17 mouse cellular contexts compared by ENCODE assay signal in genomic region chr1:89918111-89918510, GRCm38 (mm10). TPM values are rescaled to one million over a fixed set of nuclear protein-coding genes. Genes with fewer than 3 reads are reported as not detected.
DNase-seq lines count a peak whose midpoint lies in the region.
"Had no signal": no experiment of that assay in that cellular context is flagged by ENCODE, and none has a peak within 500 bp of the region (broad histone marks: within the 10 kb centered on the region; RNA-seq: fewer than 3 reads in every experiment).

No protein-coding gene starts in this region.

- peak; percentile 36 for DNase-seq in retina, adult 2 months (ENCODE audit: low read depth, low spot score)
- no peak for DNase-seq in retina, embryonic 14.5 days (ENCODE audit: low spot score)
- DNase-seq in R1 (ENCODE audit: low read depth, low spot score) = peak; percentile 66
- peak; percentile 38 for DNase-seq in retina, postnatal 1 day
- no peak for DNase-seq in urinary bladder, adult 18-20 months (ENCODE audit: low spot score in 2 of 2)
- DNase-seq in heart, postnatal 25 days (ENCODE audit: low spot score) = no peak
- DNase-seq: adrenal gland, adult 8-10 months; adrenal gland, postnatal 25 days; cerebellum, adult 11 months; cerebellum, adult 18-20 months; cerebellum, adult 8-10 months; cerebellum, adult 9-11 months; cerebellum, postnatal 14 days; cerebellum, postnatal 36 days; embryo, embryonic 11 days had no signal

- intact Hi-C loops in heart, postnatal 25 days (cut with DNase I) = no loop called here

RNA-seq across cellular contexts. Expression of gene Gbx2, which starts 12.9 kb away (rescaled TPM):
- total RNA-seq in heart, postnatal 25 days (2021) = under 1 TPM in 1 of 2 experiments, not detected in 1; 0.22 TPM
- total RNA-seq: adrenal gland, adult 18-20 months; adrenal gland, adult 8-10 months; adrenal gland, postnatal 25 days; adrenal gland, postnatal 4 days had no signal

Comparison
In these comparisons a context has a peak if more than half of its experiments do, and no peak if none do; other contexts are left out.
1. DNase-seq: peak in retina, adult 2 months (single experiment), R1 (single experiment) and retina, postnatal 1 day (single experiment); none in retina, embryonic 14.5 days (single experiment), urinary bladder, adult 18-20 months (0 of 2) and heart, postnatal 25 days (single experiment).